Mouse (Mus musculus): ENCODE measurements at regions not wholly inside any gene's neighbourhood (a gene's known extent, or its start where the extent isn't known, plus 50 kb on each side); places are given as distances from the start of the nearest gene placed in this dataset.

DNA sequence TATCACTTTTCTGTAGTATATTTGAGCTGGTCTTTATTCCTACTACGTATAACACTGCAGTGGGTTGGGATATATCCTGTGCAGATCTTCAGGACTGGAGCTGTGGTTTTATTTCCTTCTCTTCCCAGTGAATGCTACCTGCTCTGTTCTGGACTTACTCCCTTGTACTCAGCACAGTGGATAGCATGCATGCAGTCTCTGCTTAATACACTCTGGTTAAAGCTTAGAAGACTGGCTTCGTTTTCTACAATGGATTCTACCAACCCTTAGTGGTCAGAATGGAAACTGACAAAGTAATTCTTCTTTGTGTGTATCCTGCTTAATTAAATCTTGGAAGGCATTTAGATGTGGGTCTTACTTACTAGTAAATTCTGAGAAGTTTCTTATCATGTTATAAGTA is 292.3 kb downstream of the 1700017N19Rik start:
- DNase-seq (ENCODE audit: low read depth, low spot score), result no peak

GRCm38 (mm10) chr10:100922976-100923375 is 332.7 kb downstream of the 1700017N19Rik start:
- no peak for DNase-seq (ENCODE audit: low read depth, low spot score)

DNA sequence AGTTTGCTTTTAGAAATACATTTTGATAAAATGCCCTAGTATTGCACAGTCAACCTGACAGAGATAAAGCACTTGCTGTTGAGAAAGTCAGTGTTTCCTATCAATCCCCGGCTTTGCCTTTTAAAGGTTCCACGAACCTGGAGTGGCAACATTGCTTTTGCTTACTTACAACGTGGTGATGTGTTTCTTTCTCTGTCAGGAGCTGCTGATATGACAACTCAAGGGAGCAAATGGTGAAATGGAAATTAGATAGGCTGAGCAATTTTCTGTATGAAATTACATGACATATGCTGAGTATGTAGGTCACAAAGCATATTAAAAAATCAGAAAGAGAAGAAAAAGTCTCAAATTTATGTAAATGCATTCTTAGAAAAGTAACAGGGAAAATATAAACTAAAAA is 336.8 kb downstream of the 1700017N19Rik start:
- no peak for DNase-seq (ENCODE audit: low read depth, low spot score)

GRCm38 (mm10) chr10:100931739-100932138 is 341.5 kb downstream of the 1700017N19Rik start:
- DNase-seq (ENCODE audit: low read depth, low spot score), result no peak

- DNase-seq (ENCODE audit: low read depth, low spot score), result peak; percentile 1
Measured at GRCm38 (mm10) chr10:100958371-100958770, 368.1 kb downstream of the 1700017N19Rik start.

DNA sequence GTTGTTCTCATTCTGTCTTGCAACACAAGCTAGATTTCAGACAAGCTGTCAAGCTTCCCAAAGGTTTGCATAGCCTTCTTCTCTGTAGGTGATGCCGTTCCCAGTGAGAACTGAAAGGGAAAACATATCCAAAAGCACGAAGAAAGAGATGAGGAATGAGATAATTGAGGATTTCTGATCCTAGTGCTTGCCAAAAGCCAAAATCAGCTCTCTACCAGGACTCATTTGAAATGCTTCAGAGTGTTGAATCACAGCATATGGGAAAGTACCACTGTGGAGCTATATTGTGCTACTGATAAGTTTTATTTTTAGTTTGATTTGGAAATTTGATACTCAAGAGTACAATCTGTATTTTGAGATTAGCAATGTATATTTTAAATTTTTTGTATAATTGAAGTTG is 413.2 kb downstream of the 1700017N19Rik start:
- no peak for DNase-seq (ENCODE audit: low read depth, low spot score)

DNA sequence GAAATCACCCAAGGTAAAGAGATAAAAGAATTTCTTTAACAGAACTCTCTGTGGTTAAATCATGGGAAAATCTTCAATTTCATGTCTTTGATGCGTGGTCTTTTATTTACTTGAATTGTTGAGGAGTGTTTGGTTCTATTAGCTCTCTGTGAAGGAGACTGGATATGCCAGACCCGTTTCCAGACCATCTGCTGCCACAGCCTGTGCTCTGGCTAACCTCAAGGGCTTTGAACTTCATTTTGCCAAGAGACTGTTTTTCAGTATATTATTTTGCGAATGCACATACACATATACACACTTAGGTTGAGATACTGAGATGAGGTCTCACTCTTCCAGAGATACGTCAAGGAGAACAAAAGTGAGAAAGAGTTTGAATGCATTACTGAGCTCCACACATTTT is 414.4 kb downstream of the 1700017N19Rik start:
- DNase-seq (ENCODE audit: low read depth, low spot score), result no peak

DNA sequence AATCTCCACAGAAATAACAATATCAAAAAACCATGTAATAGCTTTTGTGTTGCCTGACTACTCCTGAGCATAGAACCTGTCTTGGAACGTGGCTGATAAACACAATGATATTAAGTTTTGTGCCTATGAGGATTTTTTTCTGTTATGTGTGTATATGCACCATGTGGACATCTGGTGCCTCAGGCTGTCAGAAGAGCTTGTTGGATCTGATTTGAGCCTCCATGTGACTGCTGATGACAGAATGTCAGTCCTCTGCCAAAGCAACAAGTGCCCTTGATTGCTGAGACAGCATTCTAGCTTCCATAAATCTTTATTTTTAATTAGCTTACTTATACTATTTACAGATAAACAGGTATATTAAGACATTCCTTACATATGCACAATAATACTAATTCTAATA is 425.1 kb downstream of the 1700017N19Rik start:
- no peak for DNase-seq (ENCODE audit: low read depth, low spot score)

DNA sequence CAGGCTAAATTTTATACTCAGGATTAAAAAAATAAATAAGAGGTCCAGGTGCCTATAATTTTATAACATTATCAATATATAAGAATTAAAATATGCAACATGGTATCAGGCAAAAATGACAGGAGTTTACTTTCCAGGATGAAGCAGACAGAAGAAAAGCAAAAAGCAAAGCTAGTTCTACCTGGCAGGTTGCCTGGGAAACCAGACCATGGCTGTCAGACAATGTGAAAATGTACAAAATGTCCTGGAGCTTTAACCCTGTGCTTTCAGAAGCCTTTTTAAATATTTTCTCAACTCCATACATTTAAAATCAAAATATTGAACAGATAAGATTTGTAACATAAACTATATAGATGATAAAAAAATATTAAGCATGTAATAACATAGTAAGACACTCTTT is 448.3 kb downstream of the 1700017N19Rik start:
- no peak for DNase-seq (ENCODE audit: low read depth, low spot score)

GRCm38 (mm10) chr10:101039034-101039433 is 448.8 kb downstream of the 1700017N19Rik start:
- DNase-seq (ENCODE audit: low read depth, low spot score), result no peak
